Mouse (Mus musculus) cerebellum, postnatal 4 days (tissue): ENCODE results near the gene Cks2.
"Not testable (repeated sequence)": the region's sequence is repeated elsewhere in the genome, so short reads cannot be mapped to it uniquely, and the experiment has no call there.

Source experiments
- DNase-seq, 2 experiments: peaks; one replicate each; pipeline ENCODE4 v3.0.0; 2022; ENCODE audit warnings: low spot score in 2 of 2, mixed read lengths in 1 of 2

The Cks2 gene

DNA sequence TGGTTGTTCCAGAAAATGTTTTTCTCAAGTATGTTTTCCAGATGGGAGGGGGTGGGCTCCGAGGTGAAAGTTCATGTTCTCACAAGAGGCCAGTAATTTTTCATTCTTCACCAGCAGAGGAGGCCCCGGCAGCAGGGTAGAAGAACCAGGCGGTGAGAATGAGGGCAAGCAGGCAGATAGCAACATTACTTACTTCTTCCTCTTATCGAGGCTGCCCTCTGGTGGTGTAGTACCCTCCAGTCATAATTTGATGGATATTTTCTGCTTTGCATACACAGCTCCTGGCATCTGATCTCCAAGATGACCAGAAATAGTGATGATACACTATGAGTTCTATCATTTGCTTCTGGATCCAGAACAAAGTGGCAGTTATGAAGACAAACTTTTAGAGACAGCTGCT lies 6.1 kb upstream of the Cks2 start:
- DNase-seq = no peak

DNA sequence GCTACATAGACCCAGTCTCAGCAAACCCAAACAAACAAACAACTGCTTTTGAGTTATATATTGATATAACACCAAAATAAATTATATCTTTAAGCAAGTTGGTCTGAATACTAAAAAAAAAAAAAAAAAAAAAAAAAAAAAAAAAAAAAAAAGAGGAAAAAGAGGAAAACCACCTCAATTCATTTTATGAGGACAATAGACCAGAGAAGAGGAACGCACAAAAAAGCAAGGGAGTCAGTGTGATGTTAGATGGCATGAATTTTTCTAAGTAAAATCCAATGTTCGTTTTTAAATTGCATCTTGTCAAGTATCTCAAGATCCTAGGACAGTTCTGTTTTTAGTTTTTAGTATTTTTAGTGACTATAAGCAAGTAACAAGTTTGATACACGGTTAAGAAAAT lies 3.6 kb upstream of the Cks2 start:
- DNase-seq = no peak

DNA sequence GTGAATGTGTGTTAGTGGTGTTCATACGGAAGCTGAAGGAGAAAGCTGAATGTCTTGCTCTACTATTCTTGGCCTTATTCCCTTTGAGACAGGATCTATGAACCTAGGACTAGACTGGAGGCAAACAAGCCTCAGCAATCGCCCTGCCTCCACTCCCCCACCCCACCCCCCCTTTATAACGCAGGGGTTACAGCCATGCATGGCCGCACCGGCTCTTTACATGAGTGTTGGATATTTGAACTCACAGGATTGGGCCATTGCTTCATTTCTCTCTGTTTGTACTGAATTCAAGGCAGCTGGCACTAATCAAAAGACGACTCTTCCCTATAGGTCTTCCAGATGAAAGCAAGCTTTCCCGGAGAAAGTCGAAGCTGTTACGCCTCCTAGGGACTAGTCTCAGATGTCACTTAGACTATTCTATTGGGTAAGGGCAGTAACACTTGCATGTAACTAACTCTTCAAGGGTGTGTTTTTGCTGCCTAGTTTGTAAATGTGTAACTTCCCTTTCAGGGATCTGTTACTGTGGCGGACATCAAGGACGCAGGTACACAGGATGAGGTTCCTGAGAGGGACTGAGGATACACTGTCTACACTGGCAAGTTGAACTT lies 2.8 kb upstream of the Cks2 start:
- DNase-seq = no peak

DNA sequence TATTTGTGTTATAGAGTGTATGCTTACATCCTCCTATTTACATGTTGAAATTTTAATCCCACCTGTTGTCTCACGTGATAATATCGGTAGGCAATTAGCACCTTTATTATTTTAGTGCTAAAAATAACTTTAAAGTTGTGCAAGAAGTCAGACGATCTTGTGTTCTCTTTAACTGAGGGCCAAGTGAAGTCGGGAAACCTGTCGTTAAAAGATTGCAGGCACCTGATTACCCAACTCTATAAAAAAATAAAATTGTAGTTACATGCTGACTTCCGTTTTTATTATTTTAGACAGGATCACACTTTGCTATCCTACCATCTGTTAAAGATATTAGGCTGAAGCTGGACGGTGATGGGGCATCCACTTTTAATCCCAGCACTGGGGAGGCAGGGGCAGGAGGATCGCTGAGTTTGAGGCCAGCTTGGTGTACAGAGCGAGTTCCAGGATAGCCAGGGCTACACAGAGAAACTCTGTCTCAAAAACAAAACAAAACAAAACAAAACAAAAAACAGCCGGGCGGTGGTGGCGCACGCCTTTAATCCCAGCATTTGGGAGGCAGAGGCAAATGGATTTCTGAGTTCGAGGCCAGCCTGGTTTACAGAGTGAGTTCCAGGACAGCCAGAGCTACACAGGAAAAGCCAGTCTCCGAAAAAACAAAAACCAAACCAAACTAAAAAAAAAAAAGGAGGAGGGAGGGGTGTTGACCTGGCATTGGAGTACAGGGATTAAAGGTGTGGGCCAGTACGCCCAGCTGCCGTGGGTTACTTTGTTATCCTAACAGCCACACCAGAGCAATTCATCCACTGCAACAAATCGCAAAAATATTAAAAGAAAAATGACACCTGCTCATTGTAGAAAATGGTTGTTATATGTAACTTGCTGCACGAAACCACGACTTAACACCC lies 856 bp upstream of the Cks2 start:
- DNase-seq = no peak

DNA sequence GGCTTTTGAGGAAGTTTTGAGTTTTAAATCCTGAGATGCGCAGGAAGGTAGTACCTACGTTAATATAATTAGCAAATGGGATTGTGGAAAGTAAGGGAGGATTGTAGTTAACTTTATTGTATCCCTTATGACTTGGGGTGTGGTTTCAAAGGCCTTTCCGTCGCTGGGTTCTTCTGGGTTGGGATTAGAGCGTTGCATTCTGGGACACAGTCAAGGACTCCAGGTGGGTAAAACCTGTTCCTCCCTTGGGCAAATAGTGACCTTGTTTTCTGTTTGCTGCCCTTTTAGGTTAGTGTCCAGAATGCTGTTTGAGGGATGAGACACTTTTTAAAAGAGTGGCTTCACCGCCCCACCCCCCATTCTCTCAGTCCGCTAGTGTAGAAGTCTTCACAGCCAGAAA lies 840 bp downstream of the Cks2 start:
- no peak for DNase-seq

DNA sequence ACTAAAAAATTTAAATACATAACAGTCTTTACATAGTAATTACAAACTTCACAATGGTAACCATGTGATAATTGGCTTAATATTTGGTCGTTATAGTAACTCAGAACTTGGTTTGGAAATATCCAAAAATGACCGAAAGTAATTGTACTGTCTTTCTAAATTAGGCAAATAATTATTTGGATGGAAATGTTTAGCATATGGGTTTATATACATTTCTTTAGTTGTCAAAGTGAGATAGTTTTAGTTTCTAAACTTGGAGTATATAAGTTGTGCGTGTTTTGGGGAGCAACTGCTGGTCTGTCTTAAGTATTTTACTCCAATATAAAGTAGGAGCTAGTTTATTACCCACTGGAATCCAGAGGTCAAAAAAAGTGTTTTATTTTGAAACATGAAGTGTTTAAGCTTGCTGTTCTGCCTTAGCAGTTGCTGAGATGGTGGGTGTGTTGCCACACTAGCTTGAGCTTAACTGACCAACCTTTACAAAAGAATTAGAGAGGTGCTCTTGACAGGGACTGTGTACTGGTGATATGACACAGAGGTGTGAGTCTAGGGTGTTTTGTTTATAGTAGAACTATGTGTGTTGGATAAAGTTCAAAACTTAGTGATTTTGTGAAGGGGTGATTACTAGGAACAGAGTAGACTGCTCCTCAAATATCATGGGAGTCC lies 1.5 kb downstream of the Cks2 start:
- no peak for DNase-seq

DNA sequence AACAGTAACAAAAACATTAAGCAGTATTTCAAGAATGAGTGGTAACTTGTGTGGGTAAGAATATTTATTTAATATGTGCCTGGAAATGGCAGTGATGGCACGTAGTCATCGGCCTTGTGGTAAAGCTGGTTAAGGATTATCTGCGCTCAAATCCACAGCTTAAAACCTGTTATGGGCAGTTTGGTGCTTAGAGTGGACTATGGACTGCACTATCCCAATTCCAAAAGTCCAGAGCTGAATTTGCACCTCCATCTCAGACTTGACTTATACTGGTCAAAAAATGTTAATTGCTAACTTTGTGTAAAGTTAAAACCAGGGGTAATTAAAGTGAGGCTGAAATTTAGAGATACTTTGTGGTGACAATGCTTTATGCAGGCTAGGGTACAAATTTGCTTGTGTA lies 2.7 kb downstream of the Cks2 start:
- no peak for DNase-seq

DNA sequence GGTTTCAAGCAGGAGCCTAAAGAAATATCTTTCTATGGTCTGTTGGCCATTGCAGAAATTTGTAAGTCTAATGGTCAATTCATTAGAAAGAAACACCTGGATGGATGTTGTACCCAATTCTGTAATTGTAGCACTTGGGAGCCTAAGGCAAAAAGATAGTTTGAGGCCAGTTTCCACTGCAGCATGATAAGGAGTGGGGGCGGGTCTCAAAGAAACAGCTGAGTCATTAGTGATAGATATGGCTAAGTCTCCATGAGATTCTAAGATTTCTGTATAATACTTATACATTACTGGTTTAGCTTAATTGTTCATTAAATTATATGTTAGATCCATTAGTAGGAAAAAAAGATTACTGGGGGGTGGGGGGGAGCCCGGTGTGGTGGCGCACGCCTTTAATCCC lies 3.2 kb downstream of the Cks2 start:
- DNase-seq = no peak

DNA sequence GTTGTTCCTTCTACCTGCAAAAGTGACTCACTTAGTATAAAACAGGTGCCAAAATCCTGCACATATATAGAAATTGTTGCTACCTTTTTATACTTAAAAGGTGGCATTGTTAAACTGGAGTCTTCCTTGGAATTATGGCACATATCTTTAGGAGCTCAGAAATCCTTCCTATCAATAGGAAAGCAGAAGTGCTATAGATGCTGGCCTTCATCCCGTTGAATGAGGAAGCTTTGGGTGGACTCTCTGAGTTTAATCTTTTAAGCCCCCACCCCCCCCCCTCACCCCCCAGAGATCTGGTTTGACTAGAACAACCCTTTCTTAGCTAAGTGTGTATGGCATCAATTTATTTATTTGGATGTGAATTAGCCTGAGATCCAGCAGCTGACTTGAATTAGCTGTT lies 4.7 kb downstream of the Cks2 start:
- DNase-seq = no peak

DNA sequence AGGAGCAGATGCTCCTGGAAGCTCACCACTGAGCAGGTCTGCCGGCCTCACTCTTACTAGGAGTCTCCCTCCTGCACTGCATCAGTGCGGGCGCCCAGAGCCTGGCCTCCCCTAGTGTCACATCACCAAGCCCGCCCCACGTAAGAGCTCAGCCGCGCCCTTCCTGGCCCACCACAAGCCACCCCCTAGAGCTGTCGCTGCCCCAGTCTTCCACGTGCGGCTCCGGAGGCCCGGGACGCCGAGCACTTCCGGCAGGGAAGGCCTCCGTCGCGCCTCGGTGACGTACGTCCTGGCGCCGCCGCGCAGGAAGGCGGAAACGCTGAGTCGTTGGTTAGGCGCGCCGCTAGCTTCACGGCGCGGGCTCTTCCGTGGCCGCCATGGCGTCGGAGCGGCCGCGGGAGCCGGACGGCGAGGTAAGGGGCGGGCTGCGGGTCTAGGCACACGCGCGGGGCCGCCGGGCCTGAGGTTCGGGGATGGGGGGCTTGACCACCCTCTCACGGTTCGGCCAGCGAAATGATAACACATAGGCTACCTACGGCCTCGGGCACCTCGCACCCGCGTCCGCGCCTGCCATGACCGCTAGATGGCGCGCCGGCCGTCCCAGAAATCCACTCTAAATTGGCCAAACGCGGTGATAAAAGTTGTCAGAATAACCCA lies 6.5 kb downstream of the Cks2 start, which contains the start of gene Secisbp2:
TSS of gene Secisbp2 (plus strand) at position 290 of the 657 bp plus-strand sequence.
- DNase-seq = peak; percentile 89 to 93

DNA sequence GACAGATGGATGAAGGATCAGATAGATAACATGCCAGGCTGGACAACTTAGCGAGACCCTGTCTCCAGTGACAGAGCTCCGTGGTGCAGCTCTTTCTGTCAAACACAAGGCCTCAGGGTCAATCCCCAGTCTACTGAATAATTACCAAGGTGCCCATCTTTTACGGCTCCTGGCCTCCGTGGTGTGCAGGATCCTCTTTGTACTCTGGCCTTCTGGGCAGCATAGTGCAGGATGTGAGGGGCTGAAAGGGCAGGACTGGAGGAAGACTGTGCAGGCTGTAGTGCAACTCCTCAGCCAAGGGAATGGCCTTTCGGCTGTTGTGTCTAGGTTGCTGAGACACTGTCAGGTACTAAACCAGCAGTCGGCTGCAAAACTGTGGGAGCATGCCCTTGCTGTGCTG lies 8.1 kb downstream of the Cks2 start:
- no peak for DNase-seq

DNA sequence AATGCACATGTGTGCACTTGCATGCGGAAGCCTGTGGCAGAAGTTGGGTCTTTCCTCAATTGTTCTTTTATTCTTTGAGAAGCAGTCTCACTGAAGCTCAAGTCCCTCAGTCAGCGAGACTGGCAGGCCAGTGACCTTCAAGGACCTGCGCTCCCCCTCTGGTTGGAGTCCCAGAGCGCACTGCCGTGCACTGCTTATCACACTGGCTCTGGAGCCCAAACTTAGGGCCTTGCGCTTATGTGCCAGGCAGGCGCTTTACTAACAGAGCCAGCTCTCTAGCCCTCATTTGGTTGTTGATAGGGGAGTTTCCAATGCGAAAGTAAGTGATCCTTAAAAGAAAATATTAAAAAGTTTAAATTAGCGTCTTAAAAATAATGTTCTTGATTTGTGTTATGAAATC lies 8.9 kb downstream of the Cks2 start:
- DNase-seq = no peak

DNA sequence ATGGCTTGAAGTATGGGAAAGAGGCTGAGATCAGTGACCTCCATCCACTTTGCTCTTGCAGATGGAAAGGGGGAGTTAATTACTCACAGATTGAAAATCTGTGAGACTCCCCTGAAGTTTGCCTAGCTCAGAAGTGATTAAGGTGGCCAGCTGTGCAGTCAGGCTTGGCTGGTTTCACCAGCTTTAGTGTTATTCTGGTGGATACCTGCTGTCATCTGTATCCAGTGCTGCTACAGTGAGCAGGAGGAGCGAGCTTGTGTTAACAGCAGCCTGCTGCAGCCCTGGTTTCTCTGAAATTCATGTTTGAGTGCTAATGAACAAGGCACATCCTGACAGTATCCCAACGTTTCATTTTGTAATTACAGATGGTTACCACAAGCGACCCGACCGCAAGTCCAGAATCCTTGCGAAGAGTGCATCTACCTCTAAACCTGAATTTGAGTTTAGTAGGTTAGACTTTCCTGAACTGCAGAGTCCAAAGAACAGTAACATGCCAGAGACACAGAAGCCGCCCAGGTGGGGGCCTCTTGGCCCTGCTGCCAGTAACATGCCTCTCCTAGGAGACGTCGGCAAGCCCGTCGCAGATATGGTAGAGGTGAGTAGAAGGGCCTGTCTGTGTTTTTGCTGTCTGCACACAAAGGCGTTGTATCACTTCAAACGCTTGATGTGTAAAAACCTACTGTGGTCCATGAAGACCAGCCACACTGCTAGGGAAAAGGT lies 11.6 kb downstream of the Cks2 start:
- DNase-seq = no peak

DNA sequence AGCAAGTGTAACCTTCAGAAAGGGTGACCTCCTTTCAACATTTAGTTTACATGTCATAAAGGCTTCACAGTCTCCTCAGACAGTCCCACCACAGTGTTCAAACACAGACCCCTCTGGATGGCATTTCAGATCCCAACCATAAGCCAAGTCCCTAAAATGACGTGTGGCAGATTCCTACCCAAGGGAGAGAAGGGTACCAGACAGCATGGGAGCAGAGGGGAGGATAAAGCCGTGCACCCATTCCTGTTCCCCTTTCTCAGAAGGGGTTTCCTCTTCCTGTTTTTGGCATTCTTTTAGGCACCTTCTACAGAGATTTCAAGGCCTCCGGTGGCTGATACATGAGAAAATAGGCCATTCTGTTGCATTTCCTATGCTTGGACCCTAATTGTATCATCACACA lies 13.1 kb downstream of the Cks2 start:
- DNase-seq = no peak

DNA sequence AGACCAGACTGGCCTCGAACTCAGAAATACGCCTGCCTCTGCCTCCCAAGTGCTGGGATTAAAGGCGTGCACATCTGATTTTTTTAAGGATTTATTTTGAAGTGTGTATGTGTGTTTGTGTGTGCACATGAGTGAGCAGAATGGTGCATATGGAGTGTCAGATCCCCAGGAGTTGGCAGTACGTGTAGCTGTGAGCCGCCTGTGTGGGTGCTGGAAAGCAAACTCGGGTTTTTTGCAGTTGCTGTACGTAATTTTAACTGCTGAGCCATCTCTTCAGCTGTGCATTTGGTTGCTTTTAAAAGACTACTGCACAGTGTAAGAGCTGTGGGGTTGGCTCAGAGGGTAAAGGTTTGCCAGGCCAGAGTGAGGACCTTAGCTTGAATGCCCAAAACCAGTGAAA lies 14.5 kb downstream of the Cks2 start:
- no peak for DNase-seq

DNA sequence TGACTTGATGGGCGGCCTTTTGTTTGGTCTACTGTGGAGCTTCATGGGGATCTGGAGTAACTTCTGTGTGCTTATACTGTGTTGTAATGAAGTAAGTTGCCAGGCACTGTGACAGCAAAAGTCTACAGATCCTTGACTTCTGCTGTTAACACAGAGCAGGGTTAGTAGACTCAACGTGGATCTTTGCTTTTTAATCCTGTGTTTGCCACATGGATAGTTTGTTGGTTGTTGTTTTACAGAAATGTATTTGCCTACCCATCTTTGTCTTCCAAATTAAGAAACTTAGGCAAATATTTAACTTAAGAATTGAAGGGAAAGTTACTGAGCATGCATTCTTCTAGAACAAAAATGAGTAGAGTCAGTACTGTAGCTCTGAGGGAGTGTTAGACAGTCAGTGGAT lies 18.5 kb downstream of the Cks2 start:
- no peak for DNase-seq

DNA sequence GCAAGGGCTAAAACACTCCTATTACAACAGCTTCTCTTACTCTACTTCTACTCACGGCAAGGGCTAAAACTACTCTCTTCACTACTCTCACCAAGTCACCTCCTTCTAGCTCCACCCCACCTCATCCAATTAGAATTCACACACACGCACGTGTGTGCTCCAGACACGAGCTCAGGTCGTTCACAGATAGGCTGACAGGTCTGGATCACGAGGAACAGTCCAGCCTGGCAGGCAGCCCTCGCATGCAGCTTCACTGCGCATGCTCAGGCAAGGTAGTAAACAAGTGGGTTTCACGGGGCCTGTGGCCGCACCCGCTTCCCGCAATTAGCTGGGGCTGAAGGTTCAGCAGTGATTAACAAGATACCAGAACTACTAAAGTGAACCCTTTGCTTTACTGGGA lies 23.2 kb downstream of the Cks2 start:
- DNase-seq = not testable (repeated sequence)

DNA sequence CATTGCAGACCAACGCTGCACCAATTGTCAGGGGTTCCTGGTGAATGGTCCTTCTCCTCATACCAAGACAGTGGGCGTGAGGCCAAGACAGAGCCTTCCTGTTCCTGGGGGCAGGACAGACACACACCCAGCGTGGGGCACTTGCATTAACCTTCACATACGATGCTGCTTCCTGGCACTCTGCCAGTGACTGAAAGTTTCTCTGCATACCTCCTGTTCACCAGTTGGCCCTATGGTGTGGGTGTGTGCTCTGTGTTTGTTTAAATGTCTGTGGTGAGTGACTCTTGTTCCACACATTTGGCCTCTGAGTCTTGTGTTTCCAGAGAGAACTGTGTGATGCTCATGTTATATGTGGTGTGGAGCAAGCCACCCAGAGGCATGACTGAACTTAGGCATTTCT lies 31.6 kb downstream of the Cks2 start:
- no peak for DNase-seq

DNA sequence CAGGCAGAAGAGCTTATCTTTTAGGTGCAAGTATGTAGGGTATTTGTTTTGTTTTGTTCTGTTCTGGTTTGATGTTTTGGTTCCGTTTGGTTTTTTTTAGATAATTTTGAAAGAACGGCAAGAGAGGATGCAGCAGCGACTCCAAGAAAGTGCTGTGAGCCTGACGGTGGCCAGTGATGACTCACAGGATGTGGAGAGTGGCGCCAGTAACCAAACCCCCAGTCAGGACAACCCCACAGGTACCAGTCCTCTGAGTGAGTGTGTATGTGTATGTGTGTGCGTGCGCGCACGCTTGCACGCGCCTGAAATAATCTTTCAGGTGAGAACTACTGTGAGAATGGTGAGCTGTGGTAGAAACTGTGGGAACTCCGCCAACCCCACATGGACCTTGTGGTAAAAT lies 32.0 kb downstream of the Cks2 start:
- no peak for DNase-seq

DNA sequence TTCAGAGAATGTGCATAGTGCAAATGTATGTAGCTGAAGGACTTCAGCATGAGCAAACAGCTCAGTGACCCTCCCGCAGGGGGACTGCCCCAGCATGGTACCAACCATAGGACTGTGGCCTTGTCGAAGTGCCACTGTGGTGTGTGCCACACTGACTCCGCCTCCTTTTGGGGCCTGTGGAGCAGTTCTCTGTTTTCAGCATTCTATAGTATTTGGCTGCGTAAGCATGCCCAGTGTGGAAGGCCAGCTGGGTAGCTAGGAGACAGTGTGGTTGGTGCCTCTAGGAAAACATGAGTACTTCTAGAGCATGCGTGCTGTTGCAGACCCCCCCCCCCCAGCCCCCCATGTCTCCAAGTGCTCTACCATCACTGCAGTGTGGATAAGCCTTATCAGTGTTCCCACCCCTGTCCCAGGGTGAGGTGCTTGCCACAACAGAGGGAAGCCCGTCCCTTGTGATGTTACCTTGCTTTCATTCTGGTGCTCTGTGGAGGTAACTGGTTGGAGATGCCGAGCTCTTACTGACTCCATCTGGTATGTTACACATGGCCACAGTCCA lies 32.7 kb downstream of the Cks2 start:
- no peak for DNase-seq

DNA sequence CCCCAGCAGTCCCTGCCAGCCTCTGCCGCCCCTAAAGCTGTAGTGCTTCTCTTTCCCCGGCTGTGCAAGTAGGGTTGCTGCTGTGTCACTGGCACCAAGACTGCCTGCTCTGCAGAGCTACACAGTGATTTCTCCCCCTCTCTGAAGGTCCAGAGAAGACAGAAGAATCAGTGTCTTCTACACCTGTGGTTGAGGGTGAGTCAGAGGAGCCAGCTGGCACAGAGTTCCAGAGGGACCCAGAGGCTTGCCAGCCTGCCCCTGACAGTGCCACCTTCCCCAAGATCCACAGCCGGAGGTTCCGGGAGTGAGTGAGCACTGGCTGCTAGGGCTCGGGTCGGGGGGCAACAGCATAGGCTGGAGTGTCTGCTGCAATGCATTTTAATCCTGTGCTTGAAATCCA lies 33.7 kb downstream of the Cks2 start:
- no peak for DNase-seq
